Mouse (Mus musculus) WW6 (cell line): ENCODE measurements around the gene Wnt10a.

Experiments used
- DNase-seq: peaks from one replicate; pipeline ENCODE4 v3.0.0-alpha.2; 2013; ENCODE audit warnings: low read depth, low spot score

Gene Wnt10a

DNA sequence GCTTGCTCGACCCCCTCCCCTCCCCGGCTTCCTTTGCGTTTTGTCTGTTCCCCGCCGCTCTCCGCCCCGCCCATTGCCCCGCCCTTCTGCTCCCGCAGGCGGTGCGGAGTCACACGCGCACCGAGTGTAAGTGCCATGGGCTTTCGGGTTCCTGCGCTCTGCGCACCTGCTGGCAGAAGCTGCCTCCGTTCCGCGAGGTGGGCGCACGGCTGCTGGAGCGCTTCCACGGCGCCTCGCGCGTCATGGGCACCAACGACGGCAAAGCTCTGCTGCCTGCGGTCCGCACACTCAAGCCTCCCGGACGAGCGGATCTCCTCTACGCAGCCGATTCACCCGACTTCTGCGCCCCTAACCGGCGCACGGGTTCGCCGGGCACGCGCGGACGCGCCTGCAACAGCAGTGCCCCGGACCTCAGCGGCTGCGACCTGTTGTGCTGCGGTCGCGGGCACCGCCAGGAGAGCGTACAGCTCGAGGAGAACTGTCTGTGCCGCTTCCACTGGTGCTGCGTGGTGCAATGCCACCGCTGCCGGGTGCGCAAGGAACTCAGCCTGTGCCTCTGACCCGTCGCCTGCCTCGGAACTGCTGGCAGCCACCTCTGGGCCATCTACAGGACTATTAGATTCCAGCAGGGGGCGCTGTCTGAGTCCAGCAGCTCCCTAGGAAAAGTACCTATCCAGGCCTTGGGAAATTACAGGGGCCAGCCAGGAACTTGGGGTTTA is 7.1 kb upstream of the Wnt10a start:
- DNase-seq, result peak; percentile 78

DNA sequence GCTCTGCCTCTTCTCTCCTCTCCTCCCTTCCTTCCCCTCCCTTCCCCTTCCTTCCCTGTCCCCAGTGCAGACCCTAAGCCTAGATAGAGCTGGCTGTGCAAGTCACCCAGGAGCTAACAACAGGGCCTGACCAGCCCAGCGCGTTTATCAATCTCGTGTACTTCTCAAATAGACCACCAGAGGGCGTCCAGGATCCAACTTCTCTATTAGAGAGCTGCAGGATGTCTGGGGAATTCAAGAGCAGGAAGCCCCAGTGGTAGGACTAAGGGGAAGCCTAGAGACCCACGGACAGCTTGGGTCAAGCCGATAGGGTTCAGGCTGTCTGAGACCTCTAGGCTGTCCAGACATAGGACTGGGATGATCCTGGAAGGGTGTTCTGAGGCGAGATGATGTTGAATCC is 3.5 kb upstream of the Wnt10a start:
- no peak for DNase-seq

DNA sequence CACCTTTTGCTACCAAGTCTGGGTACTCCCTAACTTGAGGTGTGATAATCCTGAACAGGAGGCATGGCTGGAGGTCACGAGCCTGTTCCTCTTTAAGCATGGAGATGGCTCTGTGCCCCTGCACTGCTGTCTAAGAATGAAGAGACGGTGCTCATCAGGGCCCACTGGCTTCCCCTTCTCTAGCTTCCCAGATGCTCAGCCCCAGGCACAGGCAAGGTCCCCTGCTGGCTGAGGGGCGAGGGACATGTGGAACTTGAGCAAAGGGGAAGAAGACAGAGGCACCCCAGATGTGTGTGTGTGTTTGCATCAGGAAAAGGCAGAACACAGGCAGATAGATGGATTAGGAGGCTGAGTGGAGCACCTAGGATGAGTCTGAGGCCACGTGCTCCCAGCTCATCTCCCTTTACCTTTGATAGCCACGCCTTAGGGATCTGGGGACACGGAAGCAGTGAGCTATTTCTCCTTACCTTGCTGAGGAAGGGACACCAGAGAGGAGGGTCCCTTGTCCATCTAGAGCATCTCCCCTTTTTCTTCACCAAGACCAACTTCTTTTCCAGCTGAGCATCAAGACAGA is 2.6 kb upstream of the Wnt10a start:
- DNase-seq, result no peak

DNA sequence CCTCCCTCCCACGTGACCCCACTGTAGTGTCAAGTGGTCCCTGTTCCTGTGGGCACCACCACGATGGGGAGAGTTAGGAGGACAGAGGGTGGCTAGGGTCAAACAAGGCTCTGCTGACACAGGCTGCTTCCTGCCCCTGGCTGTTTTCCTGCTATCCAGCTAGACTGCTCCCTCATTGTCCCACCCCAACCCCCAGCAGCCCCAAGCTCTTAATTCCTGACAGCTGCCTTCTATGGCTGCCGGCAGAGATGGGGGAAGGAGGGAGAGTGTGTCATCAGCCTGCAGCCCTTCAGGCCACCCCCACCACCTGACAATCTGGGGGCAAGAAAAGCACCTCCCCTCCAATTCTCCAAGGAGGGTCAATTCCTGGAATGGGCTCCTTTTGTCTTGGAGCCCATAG is 1.2 kb upstream of the Wnt10a start:
- DNase-seq, result no peak

DNA sequence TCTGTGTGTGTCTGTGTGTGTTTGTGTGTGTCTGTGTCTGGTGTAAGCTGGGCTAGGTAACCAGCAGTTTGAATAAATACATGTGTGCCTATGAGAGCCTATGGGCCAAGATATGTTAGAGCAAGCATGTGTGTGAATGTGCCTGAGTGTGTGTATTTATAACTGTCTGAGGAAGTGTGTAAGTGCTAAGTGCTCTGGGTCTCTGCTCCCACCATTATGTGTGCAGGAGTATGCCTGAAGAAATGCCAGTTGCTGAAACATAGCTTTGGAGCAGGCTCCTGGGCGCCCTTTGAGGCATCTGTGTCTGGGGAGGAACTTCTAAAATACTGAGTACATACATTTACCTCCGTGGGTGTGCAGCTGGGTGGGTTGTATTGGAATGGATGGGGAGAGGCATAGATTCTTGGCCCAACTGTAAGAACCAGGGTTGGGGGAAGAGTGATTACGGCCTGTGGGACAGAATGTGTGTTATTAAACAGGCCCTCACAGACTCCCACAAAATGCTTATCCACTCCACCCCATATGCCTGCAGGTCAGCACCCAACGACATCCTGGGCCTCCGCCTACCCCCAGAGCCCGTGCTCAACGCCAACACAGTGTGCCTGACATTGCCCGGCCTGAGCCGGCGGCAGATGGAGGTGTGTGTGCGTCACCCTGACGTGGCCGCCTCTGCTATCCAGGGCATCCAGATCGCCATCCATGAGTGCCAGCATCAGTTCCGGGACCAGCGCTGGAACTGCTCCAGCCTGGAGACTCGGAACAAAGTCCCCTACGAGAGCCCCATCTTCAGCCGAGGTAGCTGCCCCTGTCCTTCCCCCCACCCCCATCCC is 1.7 kb downstream of the Wnt10a start:
- no peak for DNase-seq

DNA sequence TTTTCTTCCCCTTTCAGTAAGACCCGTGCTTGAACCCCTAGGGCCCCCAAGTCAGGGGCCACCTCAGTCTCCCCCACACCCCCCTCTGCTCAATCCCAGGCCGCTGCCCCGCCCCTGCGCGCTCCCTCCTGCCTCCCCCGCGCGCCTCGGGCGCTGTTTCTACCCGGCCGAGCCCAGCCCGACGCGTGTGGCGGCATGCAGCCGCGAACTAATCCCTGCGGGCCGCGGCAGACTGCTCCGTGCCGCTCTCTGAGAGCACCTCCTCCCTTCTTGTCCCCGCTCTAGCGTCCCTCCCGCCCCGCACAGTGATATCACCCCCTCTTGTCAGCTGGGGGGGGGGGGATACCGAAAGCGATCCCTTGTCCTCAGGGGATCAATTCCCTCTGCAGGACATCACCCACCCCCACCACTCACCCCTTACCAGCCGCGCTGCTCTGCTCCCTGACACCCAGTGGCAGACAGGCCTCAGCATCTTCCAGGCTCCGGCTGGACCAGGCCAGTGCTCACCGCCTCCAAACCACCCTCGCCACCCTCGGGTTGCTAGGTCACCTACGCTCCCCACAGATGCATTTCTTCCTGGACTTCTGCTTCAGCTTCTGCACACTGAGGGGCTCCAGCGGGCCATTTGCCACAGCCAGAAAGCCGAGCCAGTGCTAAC is 3.3 kb downstream of the Wnt10a start:
- DNase-seq, result no peak

DNA sequence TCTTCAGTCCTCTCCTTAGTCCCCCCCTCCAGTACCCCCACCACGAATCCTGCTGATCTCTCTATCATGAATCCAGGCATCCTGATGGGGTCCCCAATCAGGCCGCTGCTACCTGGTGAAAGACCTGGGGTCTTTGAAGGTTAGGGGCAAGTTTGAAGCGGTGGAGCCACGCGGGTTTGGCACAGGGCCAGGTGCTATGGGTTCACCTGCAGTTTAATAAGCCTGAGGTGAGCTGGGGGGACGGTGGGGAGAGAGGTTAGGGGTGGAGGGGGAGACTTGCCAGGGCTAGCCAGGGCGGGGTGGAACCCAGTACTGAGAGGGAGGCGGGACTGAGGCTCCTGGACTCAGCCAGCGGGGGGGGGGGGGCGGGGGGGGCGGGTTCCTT is 3.8 kb downstream of the Wnt10a start:
- DNase-seq, result no peak

DNA sequence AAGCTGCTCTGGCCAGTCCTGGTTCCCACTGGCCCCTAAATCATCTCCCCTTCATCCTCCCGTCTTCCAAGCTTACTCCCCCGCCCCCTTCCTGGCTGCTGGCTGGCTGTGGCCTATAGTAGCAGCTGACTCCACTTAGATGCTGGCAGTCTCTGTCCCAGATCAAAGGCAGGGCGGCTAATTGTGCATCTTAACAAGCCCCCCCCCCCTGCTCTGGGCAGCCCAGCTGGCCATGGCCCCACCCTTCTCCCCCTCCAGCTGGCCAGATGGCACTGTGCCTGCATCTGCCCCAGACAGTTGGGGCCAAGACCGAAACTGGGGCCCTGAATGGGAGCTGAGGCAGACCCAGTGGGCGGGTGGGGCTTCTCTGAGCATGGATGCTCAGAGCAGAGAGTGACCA is 6.1 kb downstream of the Wnt10a start:
- no peak for DNase-seq

DNA sequence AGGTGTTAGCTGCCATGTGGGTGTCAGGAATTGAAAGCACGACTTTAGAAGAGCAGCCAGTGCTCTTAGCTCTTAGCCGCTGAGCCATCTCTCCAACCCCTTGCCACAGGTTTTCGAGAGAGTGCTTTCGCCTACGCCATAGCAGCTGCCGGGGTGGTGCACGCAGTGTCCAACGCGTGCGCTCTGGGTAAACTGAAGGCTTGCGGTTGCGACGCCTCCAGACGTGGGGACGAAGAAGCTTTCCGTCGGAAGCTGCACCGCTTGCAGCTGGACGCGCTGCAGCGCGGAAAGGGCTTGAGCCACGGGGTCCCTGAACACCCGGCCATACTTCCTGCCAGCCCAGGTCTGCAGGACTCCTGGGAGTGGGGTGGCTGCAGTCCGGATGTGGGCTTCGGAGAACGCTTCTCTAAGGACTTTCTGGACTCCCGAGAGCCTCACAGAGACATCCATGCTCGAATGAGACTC is 9.1 kb downstream of the Wnt10a start:
- DNase-seq, result no peak

DNA sequence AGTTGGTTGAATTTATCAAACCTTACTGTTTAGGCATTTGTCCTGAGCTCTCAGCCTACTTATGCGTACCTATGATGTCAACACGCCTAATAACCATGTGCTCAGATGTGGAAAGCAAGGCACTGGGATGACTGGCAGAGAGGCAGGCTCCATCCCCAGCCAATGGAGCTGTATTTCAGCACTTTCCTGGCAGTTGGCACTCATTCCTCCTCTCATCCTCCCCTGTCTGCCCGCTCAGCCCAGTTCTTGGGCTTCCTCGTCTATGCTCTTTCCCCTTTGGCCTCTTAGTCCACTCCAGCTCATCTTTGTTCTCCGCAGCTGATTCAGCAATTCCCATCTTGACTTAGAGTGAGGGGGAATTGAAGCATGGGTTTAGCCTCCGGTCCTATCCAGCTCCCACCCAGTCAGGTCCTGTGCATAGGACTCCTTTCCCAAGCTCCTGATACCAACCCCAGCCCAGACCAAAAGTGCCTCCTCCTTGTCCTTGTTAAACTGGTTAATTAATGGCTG is 10.4 kb downstream of the Wnt10a start:
- no peak for DNase-seq

DNA sequence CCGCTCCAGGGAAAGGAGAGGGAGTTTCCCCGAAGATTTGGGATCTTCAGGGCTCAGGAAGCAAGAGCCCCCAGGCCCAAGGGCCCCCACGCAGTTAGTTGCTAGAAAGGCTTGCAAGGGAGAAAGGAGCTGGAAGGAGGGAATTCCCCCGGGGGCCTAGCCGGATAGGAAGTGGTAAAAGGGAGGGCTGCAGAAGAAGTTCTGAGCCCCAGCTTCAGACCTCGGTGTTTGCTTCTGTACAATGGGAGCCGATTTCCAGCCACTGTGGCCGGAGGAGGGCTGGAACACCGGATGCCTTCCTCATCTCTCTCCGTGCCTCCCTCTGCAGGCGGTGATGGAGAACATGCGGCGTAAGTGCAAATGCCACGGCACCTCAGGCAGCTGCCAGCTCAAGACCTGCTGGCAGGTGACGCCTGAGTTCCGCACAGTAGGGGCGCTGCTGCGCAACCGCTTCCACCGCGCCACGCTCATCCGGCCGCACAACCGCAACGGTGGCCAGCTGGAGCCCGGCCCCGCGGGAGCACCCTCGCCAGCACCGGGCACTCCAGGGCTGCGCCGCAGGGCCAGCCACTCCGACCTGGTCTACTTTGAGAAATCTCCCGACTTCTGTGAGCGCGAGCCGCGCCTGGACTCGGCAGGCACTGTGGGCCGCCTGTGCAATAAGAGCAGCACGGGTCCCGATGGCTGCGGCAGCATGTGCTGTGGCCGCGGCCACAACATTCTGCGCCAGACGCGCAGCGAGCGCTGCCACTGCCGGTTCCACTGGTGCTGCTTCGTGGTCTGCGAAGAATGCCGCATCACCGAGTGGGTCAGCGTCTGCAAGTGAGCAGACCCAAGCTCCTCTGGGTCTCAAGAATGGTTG is 11.7 kb downstream of the Wnt10a start:
- DNase-seq, result peak; percentile 83

DNA sequence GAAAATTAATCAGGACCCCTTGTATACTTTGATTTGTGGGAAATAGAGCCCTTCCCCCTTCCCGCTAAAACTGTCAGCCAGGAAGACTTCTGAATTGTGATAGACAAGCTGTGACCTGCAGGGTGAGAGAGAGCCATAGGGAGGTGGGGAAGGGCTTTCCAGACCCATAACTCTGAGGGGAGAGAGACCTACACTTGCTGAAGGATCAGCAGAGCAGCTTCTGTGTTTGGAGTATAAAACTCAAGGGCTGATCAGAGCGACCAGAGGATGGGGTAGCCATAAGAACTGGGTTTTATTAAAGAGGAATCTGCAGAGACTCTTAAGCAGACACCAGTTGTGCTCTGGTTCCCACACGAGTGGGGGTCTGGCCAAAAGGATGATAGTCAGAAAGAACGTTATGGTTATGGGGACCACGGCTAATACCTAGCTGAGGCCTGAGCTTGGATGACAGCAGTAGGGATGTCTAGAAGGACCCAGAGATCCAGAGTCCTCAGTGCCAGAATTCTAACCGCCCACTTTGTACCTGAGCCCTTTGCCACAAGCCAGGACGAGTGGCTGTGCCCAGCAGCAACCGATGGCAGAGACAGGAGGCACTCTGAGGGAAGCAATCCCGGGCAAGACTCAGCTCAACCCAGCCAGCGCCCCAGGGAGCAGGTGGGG is 13.0 kb downstream of the Wnt10a start:
- no peak for DNase-seq

DNA sequence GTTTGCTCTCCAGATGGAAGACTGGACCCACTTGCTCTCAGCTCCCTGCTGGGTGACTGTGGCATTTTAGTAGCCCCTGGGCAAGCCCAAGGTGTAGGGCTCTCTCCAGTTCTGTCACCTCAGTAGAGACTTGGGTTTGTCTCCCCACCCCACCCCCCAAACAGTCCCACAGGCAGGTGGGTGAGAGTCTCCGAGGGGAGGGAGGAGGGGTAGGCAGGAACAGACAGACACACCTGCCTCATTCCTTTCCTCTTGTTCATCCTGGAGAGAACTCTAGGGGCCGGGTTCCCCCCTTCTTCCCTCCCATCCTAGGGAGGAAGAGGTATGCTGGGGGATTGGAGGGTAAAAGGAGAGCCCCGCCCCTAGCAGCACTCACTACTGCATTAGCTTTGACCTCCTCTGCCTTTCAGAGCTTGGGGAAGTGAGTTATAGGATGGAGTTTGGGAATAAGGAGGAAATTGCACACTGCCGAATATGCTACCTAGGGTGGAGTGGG is 14.1 kb downstream of the Wnt10a start:
- DNase-seq, result no peak

DNA sequence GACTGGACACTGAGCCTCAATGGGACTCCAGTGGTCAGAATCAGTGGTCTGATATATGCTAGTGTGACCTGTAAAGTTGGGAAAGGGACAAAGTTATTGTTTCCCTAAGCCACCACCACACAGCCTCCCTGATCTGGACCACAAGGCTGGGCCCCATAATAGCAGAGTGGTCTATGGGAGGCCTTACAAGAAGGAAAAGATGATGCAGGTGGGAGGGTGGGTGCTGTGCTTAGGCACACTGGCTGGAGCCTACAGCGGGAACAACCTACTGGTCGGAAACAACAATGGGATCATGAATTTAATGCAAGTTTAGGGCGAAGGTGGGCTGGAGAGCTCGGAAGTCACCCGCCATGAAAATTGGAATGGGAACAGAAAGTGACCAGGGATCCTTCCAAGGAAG is 14.5 kb downstream of the Wnt10a start:
- no peak for DNase-seq

DNA sequence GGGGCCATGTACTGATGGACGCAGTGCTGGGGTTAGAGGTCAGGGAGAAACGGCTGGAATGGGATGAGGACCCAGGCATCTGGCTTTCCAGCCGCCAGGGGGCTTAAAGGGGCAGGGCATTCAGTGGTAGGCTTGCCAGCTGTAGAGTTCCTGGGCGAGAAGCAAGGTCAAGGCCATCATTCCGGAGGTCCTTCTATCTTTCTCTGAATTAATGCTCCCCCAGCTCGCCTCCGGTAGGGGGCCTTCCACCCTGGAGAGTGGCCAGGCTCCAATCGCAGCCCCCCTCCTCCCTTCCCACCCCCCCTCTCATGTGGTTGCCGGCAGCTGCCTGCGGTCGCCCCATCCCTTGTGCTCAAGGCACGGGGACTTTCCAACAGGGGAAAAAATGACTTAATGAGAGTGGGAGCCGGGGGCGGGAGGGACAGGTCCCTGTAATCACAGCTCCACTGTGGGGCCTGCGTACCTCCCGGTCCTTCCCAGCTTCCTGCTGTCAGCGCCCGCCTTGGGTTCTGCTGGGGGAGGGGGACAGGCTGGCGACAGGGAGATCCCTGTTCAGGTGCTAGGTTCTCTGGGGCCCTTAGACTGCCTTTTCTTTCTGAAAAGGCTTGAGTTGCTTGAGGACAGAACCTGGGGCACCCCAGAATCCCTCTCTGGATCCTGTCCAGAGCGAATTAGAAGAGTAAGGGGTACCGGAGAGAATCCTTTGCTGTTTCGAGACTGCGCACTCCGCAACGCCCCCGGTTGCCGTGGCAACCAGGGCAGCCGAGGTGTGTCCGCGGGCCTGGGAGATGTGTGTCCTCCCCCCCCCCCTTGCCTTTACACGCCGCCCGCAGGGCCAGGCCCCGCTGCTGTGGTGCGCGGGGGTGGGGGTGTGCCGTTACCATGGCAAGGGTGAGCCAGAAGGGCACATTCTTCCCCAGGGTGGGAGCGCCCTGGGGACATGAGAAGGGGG is 15.3 kb downstream of the Wnt10a start:
- no peak for DNase-seq

DNA sequence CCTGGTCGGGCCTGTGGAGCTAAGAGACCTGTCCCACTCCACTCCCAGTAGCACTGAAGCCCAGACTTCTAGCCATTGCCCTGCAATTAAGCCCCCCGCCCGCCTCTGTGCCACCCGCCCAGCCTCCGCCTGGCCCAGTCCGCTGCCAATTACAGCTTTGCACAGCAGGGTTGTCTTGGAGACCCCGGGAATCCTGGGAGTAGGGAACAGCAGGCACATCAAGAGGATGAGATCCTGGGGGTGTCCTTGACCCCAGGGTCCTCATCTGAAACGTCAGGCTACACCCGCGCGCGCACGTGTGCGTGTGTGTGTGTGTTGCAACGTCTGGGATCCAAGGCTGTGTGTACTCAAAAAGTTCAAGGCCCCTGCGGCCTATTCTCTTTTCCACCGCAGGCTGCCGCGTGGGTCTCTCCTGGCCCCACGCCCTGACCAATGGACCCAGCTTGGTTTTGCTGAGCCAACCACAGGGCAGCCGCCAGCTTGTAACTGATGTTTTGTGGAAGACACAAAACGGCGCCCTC is 16.3 kb downstream of the Wnt10a start:
- DNase-seq, result no peak

DNA sequence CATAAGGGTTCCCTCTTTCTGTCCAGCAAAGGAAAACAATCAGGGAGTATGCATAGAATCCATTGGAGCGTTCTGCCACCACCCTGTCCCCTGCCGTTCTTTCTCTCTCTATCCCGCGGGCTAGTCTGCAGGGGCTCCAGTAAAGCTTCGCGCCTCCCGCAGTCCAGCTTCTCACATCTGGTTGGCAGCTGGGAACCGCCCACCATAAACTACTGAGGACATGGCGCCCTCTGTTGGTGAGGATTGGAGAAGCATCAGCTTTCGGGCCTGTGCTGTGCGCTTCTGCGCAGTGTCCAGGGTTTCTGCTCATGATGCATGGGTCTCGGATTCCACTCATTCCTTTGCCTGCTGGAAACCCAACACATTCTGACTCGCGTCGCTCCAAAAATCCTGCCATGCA is 16.8 kb downstream of the Wnt10a start:
- DNase-seq, result peak; percentile 82

DNA sequence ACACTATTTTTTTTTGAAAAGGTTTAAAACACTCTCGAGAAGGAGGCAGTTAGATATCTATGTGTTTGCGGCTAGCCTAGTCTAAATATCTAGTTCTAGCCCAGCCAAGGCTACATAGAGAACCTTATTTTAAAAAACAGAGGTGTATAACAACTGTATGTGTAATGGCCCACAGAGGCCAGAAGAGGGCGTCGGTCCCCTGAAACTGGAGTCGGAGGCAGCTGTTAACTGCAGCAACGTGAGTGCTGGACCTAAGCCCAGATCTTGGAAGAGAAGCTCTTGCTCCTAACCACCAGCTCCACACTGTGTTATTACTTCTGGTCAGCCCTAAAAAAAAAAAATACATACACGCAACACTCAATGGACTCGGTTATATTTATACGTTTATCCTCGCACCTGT is 17.7 kb downstream of the Wnt10a start:
- DNase-seq, result no peak
